Mouse (Mus musculus): ENCODE measurements around the gene Hkdc1. TPM values are rescaled to one million over a fixed set of nuclear protein-coding genes. Genes with fewer than 3 reads are reported as not detected.

Hkdc1 gene
- total RNA-seq, 2 experiments from 2014 or later = 5.0 to 6.4 TPM

Other genes with a start within 250 kb of the Hkdc1 start
- gene Tspan15, start 191.2 kb downstream of the Hkdc1 start, total RNA-seq (2021) = 1 to 10 TPM; 7.9 to 9.0 TPM
- under 1 TPM in 1 of 2 experiments, not detected in 1; 0.25 TPM for gene Tacr2, start 170.1 kb downstream of the Hkdc1 start, total RNA-seq (2021)
- gene Hk1, start 42.6 kb downstream of the Hkdc1 start, total RNA-seq (2021) = 100 to 1,000 TPM; 280 to 294 TPM
- 1 to 10 TPM; 1.7 to 2.1 TPM for gene 4930507D05Rik, start 27.0 kb upstream of the Hkdc1 start, total RNA-seq (2021)
- gene Supv3l1, start 27.2 kb upstream of the Hkdc1 start, total RNA-seq (2021) = 10 to 100 TPM; 22.1 to 23.7 TPM
- 10 to 100 TPM; 37.2 to 41.1 TPM for gene Vps26a, start 64.3 kb upstream of the Hkdc1 start, total RNA-seq (2021)
- 10 to 100 TPM in 1 of 2 experiments, 1 to 10 TPM in 1; 9.3 to 10.3 TPM for gene Srgn, start 105.0 kb upstream of the Hkdc1 start, total RNA-seq (2021)
- gene Kif1bp, start 156.0 kb upstream of the Hkdc1 start, total RNA-seq (2021) = 100 to 1,000 TPM; 140 to 141 TPM
- gene Ddx21, start 179.8 kb upstream of the Hkdc1 start, total RNA-seq (2021) = 10 to 100 TPM; 34.9 to 35.0 TPM
- gene Ddx50, start 228.7 kb upstream of the Hkdc1 start, total RNA-seq (2021) = 10 to 100 TPM; 78.5 to 86.4 TPM